ENCODE assay signal across 22 mouse cellular contexts in genomic region chr13:3889111-3889510, GRCm38 (mm10). TPM values are rescaled to one million over a fixed set of nuclear protein-coding genes. Genes with fewer than 3 reads are reported as not detected.
DNase-seq lines count a peak whose midpoint lies in the region; ATAC-seq and TF ChIP-seq lines count a peak whose summit lies in the region.
"Had no signal": no experiment of that assay in that cellular context is flagged by ENCODE, and none has a peak within 500 bp of the region (broad histone marks: within the 10 kb centered on the region; RNA-seq: fewer than 3 reads in every experiment).

No protein-coding gene starts in this region.

- TF ChIP-seq CTCF in cerebellum, adult 2 months (IDR thresholded peaks at IDR 0.05; ENCODE audit: borderline replicate concordance, insufficient read depth, low read depth, low read length): no peak

- WGBS in embryonic facial prominence, embryonic 11.5 days: 91% methylated on average over 3 of the region's 3 CpGs
- 93% methylated on average over 3 of the region's 3 CpGs for WGBS in embryonic facial prominence, embryonic 10.5 days
- WGBS in limb, embryonic 12.5 days: 91% methylated on average over 3 of the region's 3 CpGs
- 96% methylated on average over 3 of the region's 3 CpGs for WGBS in limb, embryonic 10.5 days
- 84% methylated on average over 3 of the region's 3 CpGs for WGBS in intestine, embryonic 16.5 days
- 91% methylated on average over 3 of the region's 3 CpGs for WGBS in stomach, embryonic 16.5 days
- WGBS in cerebellum, adult 2 months: 92% methylated on average over 3 of the region's 3 CpGs

- 0 out of 2 replicates have a peak overlapping the region, but pooled peaks have one; percentile 2 for H3K4me2 ChIP-seq in embryonic facial prominence, embryonic 11.5 days (ENCODE audit: low read depth, low read length)
- 0 out of 2 replicates have a peak overlapping the region, but pooled peaks have one; percentile 2 for H3K4me2 ChIP-seq in limb, embryonic 12.5 days
- H3K4me2 ChIP-seq in intestine, embryonic 16.5 days (ENCODE audit: low read depth, low read length): 0 out of 2 replicates have a peak overlapping the region, but pooled peaks have one; percentile 20
- H3K4me2 ChIP-seq in stomach, embryonic 16.5 days (ENCODE audit: low read depth, low read length): peak overlapping the region; percentile 41

- TF ChIP-seq POLR2A in cerebellum, adult 2 months (IDR thresholded peaks at IDR 0.05; ENCODE audit: borderline replicate concordance, insufficient read depth, low read length): no peak

- H3K4me1 ChIP-seq in embryonic facial prominence, embryonic 11.5 days (ENCODE audit: control insufficient read depth, insufficient read depth, low read length): no peaks in the 10 kb centered on the region
- peaks cover 23% of the 10 kb centered on the region for H3K4me1 ChIP-seq in embryonic facial prominence, embryonic 10.5 days
- H3K4me1 ChIP-seq in limb, embryonic 12.5 days (replicated peaks): peaks cover 17% of the 10 kb centered on the region
- peaks cover 20% of the 10 kb centered on the region for H3K4me1 ChIP-seq in limb, embryonic 10.5 days
- H3K4me1 ChIP-seq in intestine, embryonic 16.5 days (ENCODE audit: control insufficient read depth, insufficient read depth, low read length): no peaks in the 10 kb centered on the region
- peaks cover 4% of the 10 kb centered on the region for H3K4me1 ChIP-seq in stomach, embryonic 16.5 days (ENCODE audit: control insufficient read depth, insufficient read depth, low read length)
- no peaks in the 10 kb centered on the region for H3K4me1 ChIP-seq in cerebellum, adult 2 months (ENCODE audit: control insufficient read depth, insufficient read depth, low read length)

- H3K36me3 ChIP-seq in embryonic facial prominence, embryonic 11.5 days (replicated peaks; ENCODE audit: control insufficient read depth, insufficient read depth, low read depth, low read length): peaks cover 13% of the 10 kb centered on the region
- peaks cover 57% of the 10 kb centered on the region for H3K36me3 ChIP-seq in embryonic facial prominence, embryonic 10.5 days (replicated peaks)
- peaks cover 54% of the 10 kb centered on the region for H3K36me3 ChIP-seq in limb, embryonic 12.5 days
- H3K36me3 ChIP-seq in limb, embryonic 10.5 days: peaks cover 58% of the 10 kb centered on the region
- 0 out of 2 replicates have a peak, but pooled peaks cover 11% of the 10 kb centered on the region for H3K36me3 ChIP-seq in intestine, embryonic 16.5 days (ENCODE audit: control insufficient read depth, insufficient read depth, low read length)
- H3K36me3 ChIP-seq in stomach, embryonic 16.5 days (ENCODE audit: control insufficient read depth, insufficient read depth, low read length): peaks cover 25% of the 10 kb centered on the region

- no peak overlapping the region for H3K4me3 ChIP-seq in embryonic facial prominence, embryonic 11.5 days (ENCODE audit: low read depth, low read length)
- H3K4me3 ChIP-seq in embryonic facial prominence, embryonic 10.5 days: no peak overlapping the region
- no peak overlapping the region for H3K4me3 ChIP-seq in limb, embryonic 12.5 days (replicated peaks)
- H3K4me3 ChIP-seq in limb, embryonic 10.5 days: no peak overlapping the region
- H3K4me3 ChIP-seq in intestine, embryonic 16.5 days (ENCODE audit: low read length): no peak overlapping the region
- H3K4me3 ChIP-seq in stomach, embryonic 16.5 days (replicated peaks; ENCODE audit: low read length): no peak overlapping the region
- H3K4me3 ChIP-seq in cerebellum, adult 2 months (replicated peaks; ENCODE audit: insufficient read depth, low read depth, low read length): no peak overlapping the region

- no peak overlapping the region for H3K27ac ChIP-seq in embryonic facial prominence, embryonic 11.5 days (replicated peaks; ENCODE audit: low read depth, low read length)
- H3K27ac ChIP-seq in embryonic facial prominence, embryonic 10.5 days (replicated peaks): no peak overlapping the region
- H3K27ac ChIP-seq in limb, embryonic 12.5 days: no peak overlapping the region
- no peak overlapping the region for H3K27ac ChIP-seq in limb, embryonic 10.5 days
- H3K27ac ChIP-seq in intestine, embryonic 16.5 days (ENCODE audit: low read length): no peak overlapping the region
- H3K27ac ChIP-seq in stomach, embryonic 16.5 days (ENCODE audit: low read length): no peak overlapping the region
- no peak overlapping the region for H3K27ac ChIP-seq in cerebellum, adult 2 months (ENCODE audit: insufficient read depth, low read length)

- H3K27me3 ChIP-seq in embryonic facial prominence, embryonic 11.5 days (ENCODE audit: control insufficient read depth, insufficient read depth, low read length): no peaks in the 10 kb centered on the region
- H3K27me3 ChIP-seq in embryonic facial prominence, embryonic 10.5 days (replicated peaks; ENCODE audit: low read depth, poor library complexity, severe bottlenecking): no peaks in the 10 kb centered on the region
- no peaks in the 10 kb centered on the region for H3K27me3 ChIP-seq in limb, embryonic 12.5 days
- H3K27me3 ChIP-seq in limb, embryonic 10.5 days (ENCODE audit: low read depth, poor library complexity, severe bottlenecking): no peaks in the 10 kb centered on the region
- H3K27me3 ChIP-seq in intestine, embryonic 16.5 days (replicated peaks; ENCODE audit: control insufficient read depth, insufficient read depth, low read length): no peaks in the 10 kb centered on the region
- no peaks in the 10 kb centered on the region for H3K27me3 ChIP-seq in stomach, embryonic 16.5 days (ENCODE audit: control insufficient read depth, insufficient read depth, low read length)
- no peaks in the 10 kb centered on the region for H3K27me3 ChIP-seq in cerebellum, adult 2 months (ENCODE audit: control insufficient read depth, insufficient read depth, low read length)

- H3K9me3 ChIP-seq in embryonic facial prominence, embryonic 11.5 days (replicated peaks; ENCODE audit: control insufficient read depth, low read length): no peaks in the 10 kb centered on the region
- H3K9me3 ChIP-seq in embryonic facial prominence, embryonic 10.5 days: no peaks in the 10 kb centered on the region
- no peaks in the 10 kb centered on the region for H3K9me3 ChIP-seq in limb, embryonic 12.5 days
- no peaks in the 10 kb centered on the region for H3K9me3 ChIP-seq in limb, embryonic 10.5 days (replicated peaks)
- no peaks in the 10 kb centered on the region for H3K9me3 ChIP-seq in intestine, embryonic 16.5 days (ENCODE audit: control insufficient read depth, low read length)
- H3K9me3 ChIP-seq in stomach, embryonic 16.5 days (replicated peaks; ENCODE audit: control insufficient read depth, low read length): no peaks in the 10 kb centered on the region
- H3K9me3 ChIP-seq: G1E had no signal

- no peak overlapping the region for H3K9ac ChIP-seq in embryonic facial prominence, embryonic 11.5 days (replicated peaks; ENCODE audit: low read length)
- H3K9ac ChIP-seq in limb, embryonic 12.5 days (replicated peaks): no peak overlapping the region
- H3K9ac ChIP-seq in intestine, embryonic 16.5 days (ENCODE audit: low read depth, low read length): no peak overlapping the region
- 0 out of 2 replicates have a peak overlapping the region, but pooled peaks have one; percentile 26 for H3K9ac ChIP-seq in stomach, embryonic 16.5 days (ENCODE audit: low read length)

- ATAC-seq in embryonic facial prominence, embryonic 11.5 days (replicated peaks; ENCODE audit: insufficient number of reproducible peaks, low FRiP score, low TSS enrichment, low read depth): no peak
- ATAC-seq in limb, embryonic 12.5 days (ENCODE audit: insufficient number of reproducible peaks, insufficient read depth, low FRiP score, low TSS enrichment, low read depth): no peak
- no peak for ATAC-seq in intestine, embryonic 16.5 days
- ATAC-seq in stomach, embryonic 16.5 days (ENCODE audit: insufficient read depth, low FRiP score): no peak
- ATAC-seq: CD4-positive, CD25-positive, alpha-beta regulatory T cell, adult 4 months had no signal

- DNase-seq in embryonic facial prominence, embryonic 11.5 days (ENCODE audit: low spot score): no peak
- DNase-seq in embryonic facial prominence, embryonic 10.5 days (ENCODE audit: low spot score): no peak
- no peak for DNase-seq in limb, embryonic 10.5 days (ENCODE audit: low spot score)
- no peak for DNase-seq in spleen, postnatal 36 days (ENCODE audit: low spot score in 2 of 2)
- DNase-seq in cerebellum, adult 2 months: no peak
- DNase-seq: adrenal gland, postnatal 36 days; cerebellum, adult 9-11 months; embryo, embryonic 11 days; gastrocnemius, postnatal 10 days; left cerebral cortex, postnatal 4 days; midbrain, embryonic 14.5 days; right cerebral cortex, adult 18-20 months; spleen, adult 18-20 months; thymus, postnatal 14 days had no signal

RNA-seq across cellular contexts. Expression of gene Net1, which starts 28.9 kb away (rescaled TPM):
- polyA plus RNA-seq in embryonic facial prominence, embryonic 11.5 days (2014; fragmentation: Nextera tagmentation; extraction: Ambion mirVana): 108 and 124 TPM in 2 replicates
- 100.0 and 117 TPM in 2 replicates for polyA plus RNA-seq in embryonic facial prominence, embryonic 10.5 days (2016; fragmentation: Nextera tagmentation; extraction: Ambion mirVana)
- 130 and 136 TPM in 2 replicates for polyA plus RNA-seq in limb, embryonic 12.5 days (2016; fragmentation: Nextera tagmentation; extraction: Ambion mirVana)
- 70.6 and 101 TPM in 2 replicates for polyA plus RNA-seq in limb, embryonic 10.5 days (2016; fragmentation: Nextera tagmentation; extraction: Ambion mirVana)
- 146 and 148 TPM in 2 replicates for polyA plus RNA-seq in intestine, embryonic 16.5 days (2015; fragmentation: Nextera tagmentation; extraction: Ambion mirVana)
- 110 and 113 TPM in 2 replicates for polyA plus RNA-seq in stomach, embryonic 16.5 days (2015; fragmentation: Nextera tagmentation; extraction: Ambion mirVana)
- polyA plus RNA-seq in cerebellum, adult 2 months (2012; rRNA removed): 7.8 and 8.6 TPM in 2 replicates

RNA-seq across cellular contexts. Expression of gene Tubal3, which starts 29.0 kb away (rescaled TPM):
- 0.07 TPM in 1 of 2 replicates, not detected in the other for polyA plus RNA-seq in embryonic facial prominence, embryonic 11.5 days (2014; fragmentation: Nextera tagmentation; extraction: Ambion mirVana)
- polyA plus RNA-seq in embryonic facial prominence, embryonic 10.5 days (2016; fragmentation: Nextera tagmentation; extraction: Ambion mirVana): not detected in 2 replicates
- not detected in 2 replicates for polyA plus RNA-seq in limb, embryonic 12.5 days (2016; fragmentation: Nextera tagmentation; extraction: Ambion mirVana)
- not detected in 2 replicates for polyA plus RNA-seq in limb, embryonic 10.5 days (2016; fragmentation: Nextera tagmentation; extraction: Ambion mirVana)
- 54.2 and 64.9 TPM in 2 replicates for polyA plus RNA-seq in intestine, embryonic 16.5 days (2015; fragmentation: Nextera tagmentation; extraction: Ambion mirVana)
- 3.8 and 3.9 TPM in 2 replicates for polyA plus RNA-seq in stomach, embryonic 16.5 days (2015; fragmentation: Nextera tagmentation; extraction: Ambion mirVana)
- not detected in 2 replicates for polyA plus RNA-seq in cerebellum, adult 2 months (2012; rRNA removed)
- polyA plus RNA-seq: G1E; heart, postnatal 0 days; hindbrain, embryonic 11.5 days; lung, embryonic 16.5 days; midbrain, embryonic 14.5 days had no signal

RNA-seq across cellular contexts. Expression of gene Calm5, which starts 35.1 kb away (rescaled TPM):
- not detected in 2 replicates for polyA plus RNA-seq in embryonic facial prominence, embryonic 11.5 days (2014; fragmentation: Nextera tagmentation; extraction: Ambion mirVana)
- not detected in 2 replicates for polyA plus RNA-seq in embryonic facial prominence, embryonic 10.5 days (2016; fragmentation: Nextera tagmentation; extraction: Ambion mirVana)
- not detected in 2 replicates for polyA plus RNA-seq in limb, embryonic 12.5 days (2016; fragmentation: Nextera tagmentation; extraction: Ambion mirVana)
- not detected in 2 replicates for polyA plus RNA-seq in limb, embryonic 10.5 days (2016; fragmentation: Nextera tagmentation; extraction: Ambion mirVana)
- polyA plus RNA-seq in intestine, embryonic 16.5 days (2015; fragmentation: Nextera tagmentation; extraction: Ambion mirVana): not detected in 2 replicates
- polyA plus RNA-seq in stomach, embryonic 16.5 days (2015; fragmentation: Nextera tagmentation; extraction: Ambion mirVana): not detected in 2 replicates
- not detected in 2 replicates for polyA plus RNA-seq in cerebellum, adult 2 months (2012; rRNA removed)
- polyA plus RNA-seq: CD4-positive, CD25-positive, alpha-beta regulatory T cell, adult 4 months; G1E; heart, postnatal 0 days; hindbrain, embryonic 11.5 days; lung, embryonic 16.5 days; midbrain, embryonic 14.5 days had no signal

RNA-seq across cellular contexts. Expression of gene Calm4, which starts 51.6 kb away (rescaled TPM):
- not detected in 2 replicates for polyA plus RNA-seq in embryonic facial prominence, embryonic 11.5 days (2014; fragmentation: Nextera tagmentation; extraction: Ambion mirVana)
- polyA plus RNA-seq in embryonic facial prominence, embryonic 10.5 days (2016; fragmentation: Nextera tagmentation; extraction: Ambion mirVana): not detected in 2 replicates
- not detected in 2 replicates for polyA plus RNA-seq in limb, embryonic 12.5 days (2016; fragmentation: Nextera tagmentation; extraction: Ambion mirVana)
- polyA plus RNA-seq in limb, embryonic 10.5 days (2016; fragmentation: Nextera tagmentation; extraction: Ambion mirVana): not detected in 2 replicates
- 0.39 TPM in 1 of 2 replicates, not detected in the other for polyA plus RNA-seq in intestine, embryonic 16.5 days (2015; fragmentation: Nextera tagmentation; extraction: Ambion mirVana)
- 1.9 and 2.1 TPM in 2 replicates for polyA plus RNA-seq in stomach, embryonic 16.5 days (2015; fragmentation: Nextera tagmentation; extraction: Ambion mirVana)
- not detected in 2 replicates for polyA plus RNA-seq in cerebellum, adult 2 months (2012; rRNA removed)
- polyA plus RNA-seq: CD4-positive, CD25-positive, alpha-beta regulatory T cell, adult 4 months; G1E; heart, postnatal 0 days; hindbrain, embryonic 11.5 days; lung, embryonic 16.5 days; midbrain, embryonic 14.5 days had no signal

RNA-seq across cellular contexts. Expression of gene Ucn3, which starts 56.0 kb away (rescaled TPM):
- not detected in 2 replicates for polyA plus RNA-seq in embryonic facial prominence, embryonic 11.5 days (2014; fragmentation: Nextera tagmentation; extraction: Ambion mirVana)
- not detected in 2 replicates for polyA plus RNA-seq in embryonic facial prominence, embryonic 10.5 days (2016; fragmentation: Nextera tagmentation; extraction: Ambion mirVana)
- polyA plus RNA-seq in limb, embryonic 12.5 days (2016; fragmentation: Nextera tagmentation; extraction: Ambion mirVana): not detected in 2 replicates
- polyA plus RNA-seq in limb, embryonic 10.5 days (2016; fragmentation: Nextera tagmentation; extraction: Ambion mirVana): 0.09 TPM in 1 of 2 replicates, not detected in the other
- 0.66 and 0.81 TPM in 2 replicates for polyA plus RNA-seq in intestine, embryonic 16.5 days (2015; fragmentation: Nextera tagmentation; extraction: Ambion mirVana)
- polyA plus RNA-seq in stomach, embryonic 16.5 days (2015; fragmentation: Nextera tagmentation; extraction: Ambion mirVana): 0.20 TPM in 1 of 2 replicates, not detected in the other
- not detected in 2 replicates for polyA plus RNA-seq in cerebellum, adult 2 months (2012; rRNA removed)
- polyA plus RNA-seq: CD4-positive, CD25-positive, alpha-beta regulatory T cell, adult 4 months; G1E; heart, postnatal 0 days; hindbrain, embryonic 11.5 days; lung, embryonic 16.5 days; midbrain, embryonic 14.5 days had no signal

Comparison
In these comparisons a context has a peak if more than half of its experiments do, and no peak if none do; other contexts are left out.
1. RNA of gene Tubal3, which starts 29.0 kb away (polyA plus RNA-seq): 54.2 to 64.9 TPM in intestine, embryonic 16.5 days; 3.8 to 3.9 TPM in stomach, embryonic 16.5 days, not detected in limb, embryonic 10.5 days, not detected in limb, embryonic 12.5 days, not detected in cerebellum, adult 2 months, 0.07 TPM in embryonic facial prominence, embryonic 11.5 days and not detected in embryonic facial prominence, embryonic 10.5 days; every median in the first group is over 10 times any median in the second.
2. Peak in every context shown above with its lines, with median percentiles within 50 percentile points of each other: H3K4me2 ChIP-seq.